Mouse (Mus musculus) neural tube, embryonic 15.5 days (tissue): ENCODE results near the gene Zan. TPM values are rescaled to one million over a fixed set of nuclear protein-coding genes. Genes with fewer than 3 reads are reported as not detected.

Experiments used
- ATAC-seq: fragments of 200-750 bp; cut with Nextera tagmentation; 2 replicates; pipeline ENCODE4 v1.8.0; 2017; ENCODE audit warnings: mild to moderate bottlenecking, moderate TSS enrichment, moderate library complexity; ENCODE audit not compliant: low FRiP score
- H3K27ac ChIP-seq: fragments of 300-500 bp; sonication (generic); replicated peaks from 2 replicates; pipeline ENCODE4 v1.5.1; 2015; ENCODE audit warnings: mild to moderate bottlenecking, inconsistent platforms
- H3K27me3 ChIP-seq: fragments of 300-500 bp; sonication (generic); replicated peaks from 2 replicates; pipeline ENCODE4 v1.6.1; 2015; ENCODE audit warnings: inconsistent platforms
- H3K36me3 ChIP-seq: fragments of 300-500 bp; sonication (generic); 2 replicates; pipeline ENCODE4 v1.6.1; 2015; ENCODE audit warnings: inconsistent platforms
- H3K4me1 ChIP-seq: fragments of 300-500 bp; sonication (generic); 2 replicates; pipeline ENCODE4 v1.6.1; 2015; ENCODE audit warnings: inconsistent platforms
- H3K4me2 ChIP-seq: fragments of 300-500 bp; sonication (generic); 2 replicates; pipeline ENCODE4 v1.6.1; 2015; ENCODE audit warnings: inconsistent platforms, mild to moderate bottlenecking, moderate library complexity
- H3K4me3 ChIP-seq: fragments of 300-500 bp; sonication (generic); replicated peaks from 2 replicates; pipeline ENCODE4 v1.5.1; 2015; ENCODE audit warnings: mild to moderate bottlenecking, inconsistent platforms
- H3K9ac ChIP-seq: fragments of 300-500 bp; sonication (generic); replicated peaks from 2 replicates; pipeline ENCODE4 v1.6.1; 2015; ENCODE audit warnings: mild to moderate bottlenecking, inconsistent platforms
- H3K9me3 ChIP-seq: fragments of 300-500 bp; sonication (generic); replicated peaks from 2 replicates; pipeline ENCODE4 v1.6.1; 2016; ENCODE audit warnings: inconsistent platforms
- WGBS: fragments of 180-500 bp; shearing (Covaris S2); methylation state at CpG from one replicate; pipeline ENCODE4 v1.1.7; 2015; ENCODE audit warnings: mixed read lengths; 5-methylcytosine and 5-hydroxymethylcytosine counted together
- polyA plus RNA-seq: library from polyadenylated mRNA; unstranded; fragments of >200 nt; fragmentation: Nextera tagmentation; extraction: Ambion mirVana; gene quantifications from 2 replicates; pipeline ENCODE4 v1.2.1, GENCODE M21; 2015

The Zan gene
- polyA plus RNA-seq, 1 experiment from 2014 or later: 0.22 TPM

- no peaks in the 10 kb centered on the region; the same call in none of the 2 replicates for H3K36me3 ChIP-seq
- ATAC-seq: no peak
- no peak overlapping the region for H3K27ac ChIP-seq
- no peak overlapping the region for H3K4me3 ChIP-seq
- H3K27me3 ChIP-seq: no peaks in the 10 kb centered on the region
- 90% methylated on average over 12 of the region's 12 CpGs for whole genome bisulfite sequencing
- H3K4me2 ChIP-seq: no peak overlapping the region
- H3K9me3 ChIP-seq: no peaks in the 10 kb centered on the region
- peaks cover 12% of the 10 kb centered on the region; the same call in 1 of the 2 replicates for H3K4me1 ChIP-seq
- no peak overlapping the region for H3K9ac ChIP-seq
These were observed 103.4 kb downstream of the Zan start for GRCm38 (mm10) chr5:137373371-137373950.

- Histone ChIP-seq H3K4me3 (no peak overlapping the region), H3K36me3 (peaks cover 3% of the 10 kb centered on the region), H3K9me3 (no peaks in the 10 kb centered on the region), H3K4me2 (no peak overlapping the region), H3K4me1 (no peaks in the 10 kb centered on the region), H3K27me3 (no peaks in the 10 kb centered on the region), H3K27ac (no peak overlapping the region), H3K9ac (no peak overlapping the region)
- no peak for ATAC-seq
- WGBS: 95% methylated on average over 11 of the region's 11 CpGs
These were observed 107.2 kb downstream of the Zan start for GRCm38 (mm10) chr5:137369665-137370064.

- H3K27ac ChIP-seq: no peak overlapping the region
- no peaks in the 10 kb centered on the region for H3K4me1 ChIP-seq
- no peak for ATAC-seq
- H3K9me3 ChIP-seq: no peaks in the 10 kb centered on the region
- H3K27me3 ChIP-seq: no peaks in the 10 kb centered on the region
- H3K36me3 ChIP-seq: no peaks in the 10 kb centered on the region
- H3K4me2 ChIP-seq: no peak overlapping the region
- WGBS: 49% methylated on average over 7 of the region's 7 CpGs
- H3K4me3 ChIP-seq: no peak overlapping the region
- H3K9ac ChIP-seq: no peak overlapping the region
These were observed 118.5 kb downstream of the Zan start for GRCm38 (mm10) chr5:137358382-137358781.

- Histone ChIP-seq H3K36me3 (no peaks in the 10 kb centered on the region), H3K9me3 (no peaks in the 10 kb centered on the region), H3K9ac (no peak overlapping the region), H3K27ac (no peak overlapping the region), H3K4me3 (no peak overlapping the region), H3K27me3 (peaks cover 20% of the 10 kb centered on the region), H3K4me1 (peaks cover 33% of the 10 kb centered on the region), H3K4me2 (no peak overlapping the region)
- ATAC-seq: no peak
- WGBS: 92% methylated on average over 17 of the region's 17 CpGs
These were observed 122.8 kb downstream of the Zan start for GRCm38 (mm10) chr5:137354091-137354490.

- WGBS: 26% methylated on average over 16 of the region's 16 CpGs
These were observed 124.6 kb downstream of the Zan start for GRCm38 (mm10) chr5:137352011-137352975.

GRCm38 (mm10) chr5:137351394-137351793, 125.5 kb downstream of the Zan start:
- Histone ChIP-seq H3K9me3 (no peaks in the 10 kb centered on the region), H3K4me1 (peaks cover 43% of the 10 kb centered on the region), H3K36me3 (no peaks in the 10 kb centered on the region), H3K4me2 (peak overlapping the region; percentile 94), H3K4me3 (peak overlapping the region; percentile 54), H3K27ac (peak overlapping the region; percentile 15; the same call in 1 of the 2 replicates), H3K27me3 (peaks cover 26% of the 10 kb centered on the region), H3K9ac (peak overlapping the region; percentile 68)
- WGBS: 13% methylated on average over 4 of the region's 4 CpGs
- ATAC-seq: no peak

More at GRCm38 (mm10) chr5:137352011-137352975, 124.6 kb downstream of the Zan start:
- peak overlapping the region; percentile 94 for H3K4me2 ChIP-seq
- H3K4me3 ChIP-seq: peak overlapping the region; percentile 54
- no peak for ATAC-seq
- H3K36me3 ChIP-seq: no peaks in the 10 kb centered on the region
- H3K9me3 ChIP-seq: no peaks in the 10 kb centered on the region
- peaks cover 43% of the 10 kb centered on the region for H3K4me1 ChIP-seq
- H3K9ac ChIP-seq: no peak overlapping the region
- peaks cover 26% of the 10 kb centered on the region for H3K27me3 ChIP-seq
- H3K27ac ChIP-seq: no peak overlapping the region

- no peaks in the 10 kb centered on the region for H3K9me3 ChIP-seq
- 4% methylated on average over 7 of the region's 8 CpGs for WGBS
- H3K36me3 ChIP-seq: no peaks in the 10 kb centered on the region
- H3K27ac ChIP-seq: peak overlapping the region; percentile 15; the same call in 1 of the 2 replicates
- H3K4me3 ChIP-seq: peak overlapping the region; percentile 54
- H3K4me2 ChIP-seq: peak overlapping the region; percentile 94
- peak overlapping the region; percentile 68 for H3K9ac ChIP-seq
- H3K4me1 ChIP-seq: peaks cover 43% of the 10 kb centered on the region
- H3K27me3 ChIP-seq: peaks cover 26% of the 10 kb centered on the region
- no peak for ATAC-seq
These were observed 125.8 kb downstream of the Zan start for GRCm38 (mm10) chr5:137351058-137351380.

GRCm38 (mm10) chr5:137350205-137351057, 126.4 kb downstream of the Zan start:
- peak overlapping the region; percentile 68 for H3K9ac ChIP-seq
- no peaks in the 10 kb centered on the region for H3K9me3 ChIP-seq
- H3K4me1 ChIP-seq: peaks cover 43% of the 10 kb centered on the region
- H3K27ac ChIP-seq: peak overlapping the region; percentile 79
- H3K27me3 ChIP-seq: peaks cover 26% of the 10 kb centered on the region
- ATAC-seq: peak; percentile 76
- H3K4me2 ChIP-seq: peak overlapping the region; percentile 94
- under 1% methylated on average over 55 of the region's 55 CpGs for WGBS
- H3K36me3 ChIP-seq: no peaks in the 10 kb centered on the region
- H3K4me3 ChIP-seq: peak overlapping the region; percentile 54

- WGBS: 1% methylated on average over 32 of the region's 32 CpGs
These were observed 127.3 kb downstream of the Zan start, which contains the start of gene Ephb4 for GRCm38 (mm10) chr5:137349384-137350204. Ephb4 (plus strand) TSS chr5:137350109.

GRCm38 (mm10) chr5:137348482-137349383, 128.1 kb downstream of the Zan start:
- Histone ChIP-seq H3K36me3 (no peaks in the 10 kb centered on the region), H3K9me3 (no peaks in the 10 kb centered on the region), H3K27ac (peak overlapping the region; percentile 70), H3K4me2 (peak overlapping the region; percentile 94), H3K4me3 (peak overlapping the region; percentile 54), H3K27me3 (peaks cover 26% of the 10 kb centered on the region), H3K9ac (peak overlapping the region; percentile 68), H3K4me1 (peaks cover 43% of the 10 kb centered on the region)
- ATAC-seq: no peak
- WGBS: under 1% methylated on average over 33 of the region's 33 CpGs

More at GRCm38 (mm10) chr5:137349384-137350204, 127.3 kb downstream of the Zan start, which contains the start of gene Ephb4:
- Histone ChIP-seq H3K9me3 (no peaks in the 10 kb centered on the region), H3K27me3 (peaks cover 26% of the 10 kb centered on the region), H3K4me1 (peaks cover 43% of the 10 kb centered on the region), H3K4me2 (peak within 1 kb of the TSS; percentile 94), H3K36me3 (no peaks in the 10 kb centered on the region), H3K9ac (peak within 1 kb of the TSS; percentile 68), H3K4me3 (peak within 1 kb of the TSS; percentile 54), H3K27ac (peak within 1 kb of the TSS; percentile 79)
- ATAC-seq: peak; percentile 91
